Mouse (Mus musculus): ENCODE results near the gene Parp16. TPM values are rescaled to one million over a fixed set of nuclear protein-coding genes. Genes with fewer than 3 reads are reported as not detected.
"Not testable (repeated sequence)": the region's sequence is repeated elsewhere in the genome, so short reads cannot be mapped to it uniquely, and the experiment has no call there.

Gene Parp16
- polyA plus RNA-seq, 1 experiment from 2014 or later = 5.4 TPM

- Histone ChIP-seq H3K4me1 (peaks cover 15% of the 10 kb centered on the region), H3K9ac (no peak overlapping the region), H3K27me3 (no peaks in the 10 kb centered on the region), H3K4me3 (no peak overlapping the region), H3K36me3 (no peaks in the 10 kb centered on the region), H3K27ac (peak overlapping the region; percentile 76), H3K9me3 (no peaks in the 10 kb centered on the region), H3K4me2 (no peak overlapping the region)
- WGBS = 58% methylated on average over 1 of the region's 1 CpGs
- ATAC-seq (ENCODE audit: borderline replicate concordance, extremely low read depth, low FRiP score, low TSS enrichment) = no peak
Observed at GRCm38 (mm10) chr9:65200606-65201005, 5.5 kb downstream of the Parp16 start.

- no peak for ATAC-seq (ENCODE audit: borderline replicate concordance, extremely low read depth, low FRiP score, low TSS enrichment)
- Histone ChIP-seq H3K36me3 (no peaks in the 10 kb centered on the region), H3K27me3 (no peaks in the 10 kb centered on the region), H3K4me3 (no peak overlapping the region), H3K9ac (no peak overlapping the region), H3K4me2 (no peak overlapping the region), H3K9me3 (no peaks in the 10 kb centered on the region), H3K27ac (peak overlapping the region; percentile 76), H3K4me1 (peaks cover 11% of the 10 kb centered on the region)
- 30% methylated on average over 3 of the region's 3 CpGs for WGBS
Observed at GRCm38 (mm10) chr9:65201021-65201380, 5.8 kb downstream of the Parp16 start.

- Histone ChIP-seq H3K4me3 (peak overlapping the region; percentile 40), H3K27me3 (no peaks in the 10 kb centered on the region), H3K9ac (peak overlapping the region; percentile 49), H3K4me2 (peak overlapping the region; percentile 63), H3K4me1 (peaks cover 8% of the 10 kb centered on the region), H3K36me3 (no peaks in the 10 kb centered on the region), H3K27ac (peak overlapping the region; percentile 76), H3K9me3 (no peaks in the 10 kb centered on the region)
- ATAC-seq (ENCODE audit: borderline replicate concordance, extremely low read depth, low FRiP score, low TSS enrichment) = peak; percentile 92
- under 1% methylated on average over 18 of the region's 18 CpGs for WGBS
Observed at GRCm38 (mm10) chr9:65201381-65202164, 6.4 kb downstream of the Parp16 start.

- Histone ChIP-seq H3K9me3 (no peaks in the 10 kb centered on the region), H3K4me2 (peak overlapping the region; percentile 63), H3K27me3 (no peaks in the 10 kb centered on the region), H3K36me3 (no peaks in the 10 kb centered on the region), H3K9ac (peak overlapping the region; percentile 49), H3K27ac (peak overlapping the region; percentile 76), H3K4me3 (peak overlapping the region; percentile 40), H3K4me1 (peaks cover 4% of the 10 kb centered on the region)
- 24% methylated on average over 11 of the region's 11 CpGs for WGBS
- ATAC-seq (ENCODE audit: borderline replicate concordance, extremely low read depth, low FRiP score, low TSS enrichment) = no peak
Observed at GRCm38 (mm10) chr9:65202165-65202754, 7.1 kb downstream of the Parp16 start.

- Histone ChIP-seq H3K27ac (no peak overlapping the region), H3K36me3 (no peaks in the 10 kb centered on the region), H3K4me2 (no peak overlapping the region), H3K9me3 (no peaks in the 10 kb centered on the region), H3K4me1 (peaks cover 2% of the 10 kb centered on the region; the same call in 1 of the 2 replicates), H3K4me3 (no peak overlapping the region), H3K9ac (no peak overlapping the region), H3K27me3 (no peaks in the 10 kb centered on the region)
- WGBS = 57% methylated on average over 11 of the region's 11 CpGs
- ATAC-seq (ENCODE audit: borderline replicate concordance, extremely low read depth, low FRiP score, low TSS enrichment) = no peak
Observed at GRCm38 (mm10) chr9:65205049-65205815, 10.1 kb downstream of the Parp16 start.

- H3K4me1 ChIP-seq; ATAC-seq (ENCODE audit: borderline replicate concordance, extremely low read depth, low FRiP score, low TSS enrichment); H3K4me2 ChIP-seq; H3K27ac ChIP-seq; H3K27me3 ChIP-seq; H3K4me3 ChIP-seq; H3K9me3 ChIP-seq; H3K36me3 ChIP-seq; H3K9ac ChIP-seq: not testable (repeated sequence)
- 75% methylated on average over 9 of the region's 9 CpGs for WGBS
Observed at GRCm38 (mm10) chr9:65207041-65207815, 12.1 kb downstream of the Parp16 start.

GRCm38 (mm10) chr9:65208293-65209179 is 13.4 kb downstream of the Parp16 start:
- Histone ChIP-seq H3K9me3 (no peaks in the 10 kb centered on the region), H3K27me3 (no peaks in the 10 kb centered on the region), H3K36me3 (no peaks in the 10 kb centered on the region), H3K4me1 (no peaks in the 10 kb centered on the region), H3K27ac (no peak overlapping the region), H3K4me3 (no peak overlapping the region), H3K9ac (no peak overlapping the region), H3K4me2 (no peak overlapping the region)
- no peak for ATAC-seq (ENCODE audit: borderline replicate concordance, extremely low read depth, low FRiP score, low TSS enrichment)
- WGBS = 87% methylated on average over 32 of the region's 32 CpGs

GRCm38 (mm10) chr9:65211598-65211997 is 16.4 kb downstream of the Parp16 start:
- H3K4me3 ChIP-seq = no peak overlapping the region
- no peak for ATAC-seq (ENCODE audit: borderline replicate concordance, extremely low read depth, low FRiP score, low TSS enrichment)
- H3K27me3 ChIP-seq = no peaks in the 10 kb centered on the region
- H3K27ac ChIP-seq = no peak overlapping the region
- H3K9ac ChIP-seq = no peak overlapping the region
- peaks cover 18% of the 10 kb centered on the region for H3K4me1 ChIP-seq
- H3K4me2 ChIP-seq = no peak overlapping the region
- no peaks in the 10 kb centered on the region for H3K36me3 ChIP-seq
- WGBS = 37% methylated on average over 1 of the region's 1 CpGs
- no peaks in the 10 kb centered on the region for H3K9me3 ChIP-seq

GRCm38 (mm10) chr9:65214425-65214777 is 19.2 kb downstream of the Parp16 start:
- ATAC-seq (ENCODE audit: borderline replicate concordance, extremely low read depth, low FRiP score, low TSS enrichment) = peak; percentile 4

GRCm38 (mm10) chr9:65214778-65215493 is 19.8 kb downstream of the Parp16 start:
- Histone ChIP-seq H3K27me3 (no peaks in the 10 kb centered on the region), H3K27ac (peak overlapping the region; percentile 87), H3K4me3 (peak overlapping the region; percentile 70), H3K36me3 (no peaks in the 10 kb centered on the region), H3K9ac (peak overlapping the region; percentile 61), H3K9me3 (no peaks in the 10 kb centered on the region), H3K4me2 (peak overlapping the region; percentile 87), H3K4me1 (peaks cover 28% of the 10 kb centered on the region)
- peak; percentile 95 for ATAC-seq (ENCODE audit: borderline replicate concordance, extremely low read depth, low FRiP score, low TSS enrichment)
- under 1% methylated on average over 56 of the region's 59 CpGs for WGBS

More at GRCm38 (mm10) chr9:65214425-65214777, 19.2 kb downstream of the Parp16 start:
- Histone ChIP-seq H3K4me1 (peaks cover 28% of the 10 kb centered on the region), H3K9me3 (no peaks in the 10 kb centered on the region), H3K4me3 (peak overlapping the region; percentile 70), H3K4me2 (peak overlapping the region; percentile 87), H3K9ac (peak overlapping the region; percentile 61), H3K27ac (peak overlapping the region; percentile 87), H3K36me3 (no peaks in the 10 kb centered on the region), H3K27me3 (no peaks in the 10 kb centered on the region)
- WGBS = 19% methylated on average over 10 of the region's 10 CpGs

Data from lung, embryonic 15.5 days (tissue).